Mouse (Mus musculus): ENCODE results near the gene Mctp1. TPM values are rescaled to one million over a fixed set of nuclear protein-coding genes. Genes with fewer than 3 reads are reported as not detected.

Mctp1 gene
- polyA plus RNA-seq, 1 experiment from 2014 or later: 1.4 TPM

GRCm38 (mm10) chr13:76484086-76484709 lies 99.9 kb downstream of the Mctp1 start:
- no peak; the same call in 1 of the 2 replicates for ATAC-seq (ENCODE audit: insufficient number of reproducible peaks, low FRiP score, low TSS enrichment, low read depth)
- no peak overlapping the region; the same call in 1 of the 2 replicates for H3K27ac ChIP-seq (replicated peaks)
- WGBS: 31% methylated on average over 2 of the region's 2 CpGs

DNA sequence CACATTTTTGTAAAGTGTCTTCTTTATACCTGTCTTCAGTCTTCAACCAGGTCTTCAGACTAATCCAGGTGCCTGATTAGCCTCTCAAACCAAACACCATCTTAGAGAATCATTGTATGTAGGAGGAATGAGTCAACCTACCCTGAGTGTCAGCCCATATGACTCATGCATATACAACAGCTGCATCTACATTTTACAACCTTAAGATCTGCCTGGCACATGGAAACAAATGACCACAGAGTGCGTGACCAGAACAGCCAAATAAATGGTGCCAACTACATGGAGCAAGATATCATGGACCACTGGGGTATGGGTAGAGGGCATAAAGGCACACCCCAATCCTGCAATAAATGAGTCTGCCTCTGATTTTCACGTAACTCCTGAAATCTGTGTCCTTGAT lies 131.6 kb downstream of the Mctp1 start:
- no peak overlapping the region for H3K4me2 ChIP-seq (replicated peaks)
- no peak overlapping the region for H3K4me3 ChIP-seq (replicated peaks)
- no peak overlapping the region for H3K27ac ChIP-seq (replicated peaks)
- ATAC-seq (ENCODE audit: insufficient number of reproducible peaks, low FRiP score, low TSS enrichment, low read depth): no peak
- H3K9me3 ChIP-seq (replicated peaks): no peaks in the 10 kb centered on the region
- H3K27me3 ChIP-seq: no peaks in the 10 kb centered on the region
- H3K9ac ChIP-seq: no peak overlapping the region
- H3K36me3 ChIP-seq: no peaks in the 10 kb centered on the region
- 95% methylated on average over 2 of the region's 2 CpGs for WGBS
- no peaks in the 10 kb centered on the region for H3K4me1 ChIP-seq

More at GRCm38 (mm10) chr13:76484086-76484709, 99.9 kb downstream of the Mctp1 start:
- Histone ChIP-seq H3K4me3 (replicated peaks) (no peak overlapping the region), H3K4me2 (replicated peaks) (no peak overlapping the region), H3K4me1 (no peaks in the 10 kb centered on the region), H3K9me3 (replicated peaks) (no peaks in the 10 kb centered on the region), H3K9ac (no peak overlapping the region), H3K27me3 (no peaks in the 10 kb centered on the region), H3K36me3 (no peaks in the 10 kb centered on the region)

DNA sequence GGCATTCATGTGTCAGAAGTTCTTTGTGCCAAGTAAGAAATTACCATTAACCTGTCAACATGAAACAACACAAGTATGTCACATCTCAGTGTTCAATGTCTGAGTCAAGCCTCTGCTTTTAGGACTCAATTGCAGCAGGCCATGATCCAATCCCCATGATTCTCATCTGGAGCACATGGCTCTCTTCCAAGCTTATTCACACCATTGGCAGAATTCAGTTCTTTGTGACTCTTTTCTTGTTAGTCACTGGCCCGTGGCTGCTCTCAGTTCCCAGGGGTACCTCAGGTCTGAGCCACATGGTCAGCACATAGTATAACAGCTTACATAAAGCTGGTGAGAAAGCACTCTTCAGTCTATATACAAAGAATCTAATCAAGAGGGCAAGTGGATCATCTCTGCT lies 138.8 kb downstream of the Mctp1 start:
- Histone ChIP-seq H3K27me3 (no peaks in the 10 kb centered on the region), H3K4me2 (replicated peaks) (no peak overlapping the region), H3K36me3 (no peaks in the 10 kb centered on the region), H3K4me1 (no peaks in the 10 kb centered on the region), H3K4me3 (replicated peaks) (no peak overlapping the region), H3K27ac (replicated peaks) (no peak overlapping the region), H3K9me3 (replicated peaks) (no peaks in the 10 kb centered on the region), H3K9ac (no peak overlapping the region)
- no peak for ATAC-seq (ENCODE audit: insufficient number of reproducible peaks, low FRiP score, low TSS enrichment, low read depth)
- WGBS: 76% methylated on average over 1 of the region's 1 CpGs

- Histone ChIP-seq H3K27me3 (no peaks in the 10 kb centered on the region), H3K4me3 (replicated peaks) (no peak overlapping the region), H3K27ac (replicated peaks) (no peak overlapping the region), H3K4me1 (no peaks in the 10 kb centered on the region), H3K4me2 (replicated peaks) (no peak overlapping the region), H3K36me3 (no peaks in the 10 kb centered on the region), H3K9ac (no peak overlapping the region), H3K9me3 (replicated peaks) (no peaks in the 10 kb centered on the region)
- ATAC-seq (ENCODE audit: insufficient number of reproducible peaks, low FRiP score, low TSS enrichment, low read depth): no peak
Measured at GRCm38 (mm10) chr13:76527326-76527725, 143.0 kb downstream of the Mctp1 start.

GRCm38 (mm10) chr13:76527751-76528150 lies 143.4 kb downstream of the Mctp1 start:
- Histone ChIP-seq H3K27ac (replicated peaks) (no peak overlapping the region), H3K4me1 (no peaks in the 10 kb centered on the region), H3K9ac (no peak overlapping the region), H3K4me3 (replicated peaks) (no peak overlapping the region), H3K27me3 (no peaks in the 10 kb centered on the region), H3K9me3 (replicated peaks) (no peaks in the 10 kb centered on the region), H3K36me3 (no peaks in the 10 kb centered on the region), H3K4me2 (replicated peaks) (no peak overlapping the region)
- 20% methylated on average over 1 of the region's 1 CpGs for WGBS
- ATAC-seq (ENCODE audit: insufficient number of reproducible peaks, low FRiP score, low TSS enrichment, low read depth): no peak

- ATAC-seq (ENCODE audit: insufficient number of reproducible peaks, low FRiP score, low TSS enrichment, low read depth): no peak
- Histone ChIP-seq H3K36me3 (no peaks in the 10 kb centered on the region), H3K27ac (replicated peaks) (no peak overlapping the region), H3K4me3 (replicated peaks) (no peak overlapping the region), H3K4me1 (no peaks in the 10 kb centered on the region), H3K9ac (no peak overlapping the region), H3K9me3 (replicated peaks) (no peaks in the 10 kb centered on the region), H3K27me3 (no peaks in the 10 kb centered on the region), H3K4me2 (replicated peaks) (no peak overlapping the region)
- 89% methylated on average over 2 of the region's 2 CpGs for WGBS
Measured at GRCm38 (mm10) chr13:76529915-76530314, 145.6 kb downstream of the Mctp1 start.

DNA sequence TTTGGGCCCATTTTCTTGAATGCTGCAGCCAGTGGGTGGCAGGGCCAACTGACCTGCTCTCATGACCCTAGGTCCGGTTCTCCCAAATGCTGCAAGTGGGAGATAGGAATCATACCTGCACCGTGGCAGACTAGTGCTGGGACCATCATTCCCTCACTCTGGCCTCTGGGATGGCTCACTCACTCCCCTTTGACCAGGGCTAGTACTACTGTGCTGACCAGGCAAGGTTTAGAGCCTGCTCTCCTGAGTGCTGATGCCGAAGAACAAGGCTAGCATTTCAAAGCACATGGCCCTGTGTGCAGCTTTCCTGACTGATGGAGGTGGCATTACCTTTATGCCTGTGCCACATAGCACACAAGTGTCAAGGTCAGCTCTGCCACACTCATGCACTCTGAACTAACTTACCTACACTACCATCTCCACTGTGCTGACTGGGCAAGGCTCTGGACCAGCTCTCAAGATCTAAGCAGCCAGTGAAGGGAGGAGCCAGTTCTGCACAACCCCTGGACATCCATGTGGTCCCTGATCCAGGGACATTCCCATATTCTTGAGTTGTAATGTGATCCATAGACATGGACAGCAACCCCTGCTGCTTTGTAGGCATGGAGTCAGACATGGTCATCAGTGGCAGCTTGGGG lies 146.7 kb downstream of the Mctp1 start:
- Histone ChIP-seq H3K9ac (no peak overlapping the region), H3K36me3 (no peaks in the 10 kb centered on the region), H3K27ac (replicated peaks) (no peak overlapping the region), H3K4me2 (replicated peaks) (no peak overlapping the region), H3K9me3 (replicated peaks) (no peaks in the 10 kb centered on the region), H3K27me3 (no peaks in the 10 kb centered on the region), H3K4me1 (no peaks in the 10 kb centered on the region), H3K4me3 (replicated peaks) (no peak overlapping the region)
- WGBS: 86% methylated on average over 3 of the region's 3 CpGs
- 0 out of 2 replicates have a peak, but pooled peaks have one; percentile 19 for ATAC-seq (ENCODE audit: insufficient number of reproducible peaks, low FRiP score, low TSS enrichment, low read depth)

DNA sequence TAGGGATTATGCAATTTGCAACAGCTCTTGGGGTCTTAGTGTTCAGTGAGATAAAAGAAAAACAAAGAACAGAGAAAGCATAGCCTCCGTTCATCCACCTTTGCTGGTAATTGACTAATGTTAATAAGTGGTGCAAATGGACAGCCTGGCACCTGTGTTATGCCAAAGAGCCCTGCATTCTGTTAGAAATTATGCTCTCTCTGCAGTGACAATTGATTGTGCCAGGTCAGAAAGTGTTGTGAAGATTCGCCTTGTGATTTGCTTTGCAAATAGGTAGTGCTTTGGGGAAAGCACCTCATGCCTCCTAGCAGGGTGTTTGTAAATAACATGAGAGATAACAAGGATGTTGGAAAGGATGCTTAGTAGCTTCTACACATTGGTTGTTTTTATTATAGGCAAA lies 163.5 kb downstream of the Mctp1 start:
- H3K27me3 ChIP-seq: no peaks in the 10 kb centered on the region
- H3K9ac ChIP-seq: no peak overlapping the region
- H3K4me1 ChIP-seq: no peaks in the 10 kb centered on the region
- no peak for ATAC-seq (ENCODE audit: insufficient number of reproducible peaks, low FRiP score, low TSS enrichment, low read depth)
- H3K4me3 ChIP-seq (replicated peaks): no peak overlapping the region
- H3K27ac ChIP-seq (replicated peaks): no peak overlapping the region
- H3K4me2 ChIP-seq (replicated peaks): no peak overlapping the region
- H3K36me3 ChIP-seq: no peaks in the 10 kb centered on the region
- H3K9me3 ChIP-seq (replicated peaks): no peaks in the 10 kb centered on the region
- WGBS: 55% methylated on average over 2 of the region's 2 CpGs

- H3K27ac ChIP-seq (replicated peaks): no peak overlapping the region
- no peak overlapping the region for H3K9ac ChIP-seq
- no peaks in the 10 kb centered on the region for H3K36me3 ChIP-seq
- no peak overlapping the region for H3K4me2 ChIP-seq (replicated peaks)
- H3K4me3 ChIP-seq (replicated peaks): no peak overlapping the region
- no peaks in the 10 kb centered on the region for H3K27me3 ChIP-seq
- H3K4me1 ChIP-seq: no peaks in the 10 kb centered on the region
- no peak for ATAC-seq (ENCODE audit: insufficient number of reproducible peaks, low FRiP score, low TSS enrichment, low read depth)
- no peaks in the 10 kb centered on the region for H3K9me3 ChIP-seq (replicated peaks)
- WGBS: 87% methylated on average over 8 of the region's 8 CpGs
Measured at GRCm38 (mm10) chr13:76560918-76561317, 176.6 kb downstream of the Mctp1 start.

DNA sequence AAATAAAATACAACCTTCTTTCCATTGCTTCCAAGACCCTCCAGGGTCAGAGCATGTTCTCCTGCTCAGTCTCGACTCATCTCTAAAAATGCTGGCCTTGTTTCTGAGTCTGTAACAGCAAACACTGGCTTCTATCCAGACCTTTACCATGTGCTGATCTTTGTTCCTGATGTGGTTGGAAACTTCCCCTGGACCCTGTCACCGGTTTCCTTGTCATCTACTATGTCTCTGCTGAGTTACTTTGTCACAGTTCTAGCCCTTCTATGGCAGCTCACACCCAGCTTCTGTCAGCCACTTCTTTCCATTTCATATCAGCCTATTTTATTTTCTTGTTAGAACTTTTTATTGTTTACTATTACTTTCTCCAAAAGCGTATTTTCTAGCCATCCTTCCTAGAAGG lies 177.3 kb downstream of the Mctp1 start:
- Histone ChIP-seq H3K4me1 (no peaks in the 10 kb centered on the region), H3K9ac (no peak overlapping the region), H3K27me3 (no peaks in the 10 kb centered on the region), H3K36me3 (no peaks in the 10 kb centered on the region), H3K27ac (replicated peaks) (no peak overlapping the region), H3K4me2 (replicated peaks) (no peak overlapping the region), H3K9me3 (replicated peaks) (no peaks in the 10 kb centered on the region), H3K4me3 (replicated peaks) (no peak overlapping the region)
- 69% methylated on average over 3 of the region's 3 CpGs for WGBS
- no peak for ATAC-seq (ENCODE audit: insufficient number of reproducible peaks, low FRiP score, low TSS enrichment, low read depth)

GRCm38 (mm10) chr13:76564061-76564460 lies 179.7 kb downstream of the Mctp1 start:
- no peak overlapping the region for H3K4me3 ChIP-seq (replicated peaks)
- no peaks in the 10 kb centered on the region for H3K36me3 ChIP-seq
- no peaks in the 10 kb centered on the region for H3K4me1 ChIP-seq
- H3K27ac ChIP-seq (replicated peaks): no peak overlapping the region
- no peaks in the 10 kb centered on the region for H3K9me3 ChIP-seq (replicated peaks)
- H3K4me2 ChIP-seq (replicated peaks): no peak overlapping the region
- no peaks in the 10 kb centered on the region for H3K27me3 ChIP-seq
- no peak for ATAC-seq (ENCODE audit: insufficient number of reproducible peaks, low FRiP score, low TSS enrichment, low read depth)
- no peak overlapping the region for H3K9ac ChIP-seq

DNA sequence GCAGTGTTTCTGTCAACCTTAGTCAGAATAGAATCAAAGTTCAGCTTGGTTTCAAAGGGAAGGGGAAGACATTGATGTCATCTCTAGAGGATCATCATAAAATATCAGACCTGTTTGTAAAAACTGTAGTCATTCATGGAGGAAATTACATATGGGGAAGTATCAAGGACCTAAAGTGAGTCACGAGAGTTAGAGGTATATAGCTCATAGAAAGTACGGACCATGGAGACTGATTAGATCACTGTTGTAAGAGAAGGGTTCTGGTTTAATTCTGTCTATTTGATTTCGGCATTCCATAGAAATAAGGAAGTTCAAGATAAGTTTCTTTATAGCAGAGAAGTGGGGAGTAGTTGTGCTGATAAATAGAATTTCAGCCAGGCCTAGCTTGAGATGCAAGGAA lies 181.7 kb downstream of the Mctp1 start:
- WGBS: 81% methylated on average over 3 of the region's 3 CpGs
- no peak for ATAC-seq (ENCODE audit: insufficient number of reproducible peaks, low FRiP score, low TSS enrichment, low read depth)
- Histone ChIP-seq H3K27ac (replicated peaks) (no peak overlapping the region), H3K4me2 (replicated peaks) (no peak overlapping the region), H3K4me3 (replicated peaks) (no peak overlapping the region), H3K36me3 (no peaks in the 10 kb centered on the region), H3K4me1 (no peaks in the 10 kb centered on the region), H3K9me3 (replicated peaks) (no peaks in the 10 kb centered on the region), H3K9ac (no peak overlapping the region), H3K27me3 (no peaks in the 10 kb centered on the region)

Data from embryonic facial prominence, embryonic 15.5 days (tissue).